In genomic region chr6:88343485-88344450, GRCm38 (mm10) we compare ENCODE assay signal across 8 mouse cellular contexts.
DNase-seq lines count a peak whose midpoint lies in the region; ATAC-seq and TF ChIP-seq lines count a peak whose summit lies in the region.

No protein-coding gene starts in this region.

- intact Hi-C loops in left cerebral cortex, postnatal 25 days (cut with DNase I): no loop called here

- TF ChIP-seq CTCF in brain, embryonic 14.5 days (IDR thresholded peaks at IDR 0.05; ENCODE audit: borderline replicate concordance, extremely low read depth, insufficient read depth, insufficient read length): no peak
- no peak for TF ChIP-seq CTCF in embryonic fibroblast, embryonic 13.5 days (IDR thresholded peaks at IDR 0.05; ENCODE audit: borderline replicate concordance, insufficient read depth, low read length)
- TF ChIP-seq CTCF in kidney, adult 2 months (conservative IDR thresholded peaks at IDR 0.05; ENCODE audit: insufficient read depth, insufficient read length, low read depth, low read length): no peak

- peak; percentile 77; the same call in 1 of the 2 replicates for ATAC-seq in midbrain, embryonic 12.5 days (ENCODE audit: low FRiP score, low read depth)
- peak; percentile 87 for ATAC-seq in stomach, embryonic 15.5 days (ENCODE audit: insufficient read depth, low FRiP score, low read depth)
- ATAC-seq in activated CD4-positive, CD25-positive, alpha-beta regulatory T cell, adult 4 months: no peak

- H3K9me3 ChIP-seq in midbrain, embryonic 12.5 days: no peaks in the 10 kb centered on the region
- no peaks in the 10 kb centered on the region for H3K9me3 ChIP-seq in stomach, embryonic 15.5 days

- 40% methylated on average over 7 of the region's 7 CpGs for WGBS in kidney, adult 2 months
- WGBS in midbrain, embryonic 12.5 days: 62% methylated on average over 7 of the region's 7 CpGs
- 30% methylated on average over 7 of the region's 7 CpGs for WGBS in stomach, embryonic 15.5 days

- no peaks in the 10 kb centered on the region for H3K27me3 ChIP-seq in kidney, adult 2 months (replicated peaks; ENCODE audit: control insufficient read depth, insufficient read depth, low read length)
- no peaks in the 10 kb centered on the region for H3K27me3 ChIP-seq in midbrain, embryonic 12.5 days
- H3K27me3 ChIP-seq in stomach, embryonic 15.5 days (replicated peaks): no peaks in the 10 kb centered on the region

- H3K9ac ChIP-seq in midbrain, embryonic 12.5 days (replicated peaks): 0 out of 2 replicates have a peak overlapping the region, but pooled peaks have one; percentile 20
- H3K9ac ChIP-seq in stomach, embryonic 15.5 days: no peak overlapping the region

- peak overlapping the region; percentile 70; the same call in 1 of the 2 replicates for H3K27ac ChIP-seq in embryonic fibroblast, embryonic 13.5 days (ENCODE audit: insufficient read depth, low read length)
- H3K27ac ChIP-seq in kidney, adult 2 months (ENCODE audit: insufficient read depth, low read depth, low read length): no peak overlapping the region
- peak overlapping the region; percentile 60; the same call in 1 of the 2 replicates for H3K27ac ChIP-seq in midbrain, embryonic 12.5 days (replicated peaks)
- H3K27ac ChIP-seq in stomach, embryonic 15.5 days: peak overlapping the region; percentile 87

- peaks cover 6% of the 10 kb centered on the region; the same call in 1 of the 2 replicates for H3K4me1 ChIP-seq in embryonic fibroblast, embryonic 13.5 days (ENCODE audit: control insufficient read depth, insufficient read depth, low read length)
- peaks cover 10% of the 10 kb centered on the region for H3K4me1 ChIP-seq in kidney, adult 2 months (ENCODE audit: control insufficient read depth, insufficient read depth, low read length)
- peaks cover 18% of the 10 kb centered on the region for H3K4me1 ChIP-seq in midbrain, embryonic 12.5 days
- peaks cover 24% of the 10 kb centered on the region for H3K4me1 ChIP-seq in stomach, embryonic 15.5 days

- no peak for TF ChIP-seq POLR2A in brain, embryonic 14.5 days (IDR thresholded peaks at IDR 0.05; ENCODE audit: borderline replicate concordance, extremely low read depth, insufficient read depth, insufficient read length, poor library complexity, severe bottlenecking)
- no peak for TF ChIP-seq POLR2A in embryonic fibroblast, embryonic 13.5 days (IDR thresholded peaks at IDR 0.05; ENCODE audit: low read depth, low read length)
- TF ChIP-seq POLR2A in kidney, adult 2 months (IDR thresholded peaks at IDR 0.05; ENCODE audit: low read depth, low read length): no peak

- no peaks in the 10 kb centered on the region for H3K36me3 ChIP-seq in kidney, adult 2 months (ENCODE audit: control insufficient read depth, insufficient read depth, low read length)
- H3K36me3 ChIP-seq in midbrain, embryonic 12.5 days: no peaks in the 10 kb centered on the region
- H3K36me3 ChIP-seq in stomach, embryonic 15.5 days: no peaks in the 10 kb centered on the region

- H3K4me3 ChIP-seq in embryonic fibroblast, embryonic 13.5 days (ENCODE audit: insufficient read depth, low read length): no peak overlapping the region
- no peak overlapping the region for H3K4me3 ChIP-seq in kidney, adult 2 months (ENCODE audit: insufficient read depth, low read depth, low read length)
- no peak overlapping the region for H3K4me3 ChIP-seq in midbrain, embryonic 12.5 days
- no peak overlapping the region for H3K4me3 ChIP-seq in stomach, embryonic 15.5 days (replicated peaks)

- DNase-seq in brain, embryonic 14.5 days (ENCODE audit: low read depth): peak; percentile 97
- peak; percentile 27 to 46 for DNase-seq in heart, adult 9 months (ENCODE audit: low spot score in 2 of 2)
- peak; percentile 78 for DNase-seq in kidney, adult 2 months
- peak; percentile 74 to 80 for DNase-seq in left cerebral cortex, postnatal 25 days (ENCODE audit: low spot score in 2 of 2)

- H3K4me2 ChIP-seq in midbrain, embryonic 12.5 days (replicated peaks): no peak overlapping the region
- H3K4me2 ChIP-seq in stomach, embryonic 15.5 days: 0 out of 2 replicates have a peak overlapping the region, but pooled peaks have one; percentile 4

Comparison
In these comparisons a context has a peak if more than half of its experiments do, and no peak if none do; other contexts are left out.
1. DNase-seq: peak in every context shown above with its lines; median percentile 97 in brain, embryonic 14.5 days; 78 in kidney, adult 2 months; 77 in left cerebral cortex, postnatal 25 days; 36 in heart, adult 9 months.